Mouse (Mus musculus) olfactory bulb, adult 2 months (tissue): ENCODE data around the gene Dzip1. TPM values are rescaled to one million over a fixed set of nuclear protein-coding genes. Genes with fewer than 3 reads are reported as not detected.

Source experiments
- H3K27ac ChIP-seq: fragments of 200-500 bp; 2 replicates; pipeline ENCODE4 v1.5.1; 2012; ENCODE audit warnings: low read depth, low read length; ENCODE audit not compliant: insufficient read depth
- H3K4me1 ChIP-seq: fragments of 200-500 bp; 2 replicates; pipeline ENCODE4 v1.6.1; 2012; ENCODE audit warnings: low read length; ENCODE audit not compliant: control insufficient read depth, insufficient read depth
- H3K4me3 ChIP-seq: fragments of 200-500 bp; 2 replicates; pipeline ENCODE4 v1.5.1; 2012; ENCODE audit warnings: mild to moderate bottlenecking, low read depth, low read length, moderate library complexity; ENCODE audit not compliant: insufficient read depth
- CTCF ChIP-seq: fragments of 200-500 bp; IDR thresholded peaks from 2 replicates; pipeline ENCODE4 v1.5.1; 2012; ENCODE audit warnings: low read depth, mild to moderate bottlenecking, low read length, moderate library complexity; ENCODE audit not compliant: insufficient read depth
- POLR2A ChIP-seq: fragments of 200-500 bp; IDR thresholded peaks from 2 replicates; pipeline ENCODE4 v1.6.1; 2012; ENCODE audit warnings: mild to moderate bottlenecking, low read depth, low read length, moderate library complexity; ENCODE audit not compliant: insufficient read depth
- WGBS: fragments of 180-500 bp; shearing (Covaris S2); methylation state at CpG from one replicate; pipeline ENCODE4 v1.1.7; 2018; 5-methylcytosine and 5-hydroxymethylcytosine counted together
- polyA plus RNA-seq: library from polyadenylated mRNA; stranded (reverse); fragments of >200 nt; gene quantifications from 2 replicates; pipeline ENCODE4 v1.2.4, GENCODE M21; 2012; ENCODE audit warnings: low replicate concordance; ENCODE audit not compliant: missing spikeins, insufficient read depth, insufficient read length

Dzip1 gene
- polyA plus RNA-seq, 1 experiment: not detected

GRCm38 (mm10) chr14:118867366-118867765 is 57.9 kb downstream of the Dzip1 start:
- Histone ChIP-seq H3K27ac (no peak overlapping the region), H3K4me3 (no peak overlapping the region), H3K4me1 (0 out of 2 replicates have a peak, but pooled peaks cover 1% of the 10 kb centered on the region)
- TF ChIP-seq POLR2A: no peak
- TF ChIP-seq CTCF: no peak
- WGBS: 39% methylated on average over 6 of the region's 6 CpGs

- no peak overlapping the region for H3K4me3 ChIP-seq
- TF ChIP-seq CTCF (no peak), POLR2A (no peak)
- H3K27ac ChIP-seq: no peak overlapping the region
- no peaks in the 10 kb centered on the region for H3K4me1 ChIP-seq
- WGBS: 93% methylated on average over 10 of the region's 10 CpGs
These were observed 59.0 kb downstream of the Dzip1 start for GRCm38 (mm10) chr14:118866014-118866811.

GRCm38 (mm10) chr14:118864905-118865304 is 60.4 kb downstream of the Dzip1 start:
- Histone ChIP-seq H3K4me1 (no peaks in the 10 kb centered on the region), H3K27ac (no peak overlapping the region), H3K4me3 (no peak overlapping the region)
- TF ChIP-seq CTCF: no peak
- TF ChIP-seq POLR2A: no peak
- WGBS: 48% methylated on average over 4 of the region's 4 CpGs

GRCm38 (mm10) chr14:118862253-118862652 is 63.0 kb downstream of the Dzip1 start:
- WGBS: 85% methylated on average over 7 of the region's 7 CpGs
- Histone ChIP-seq H3K27ac (no peak overlapping the region), H3K4me1 (no peaks in the 10 kb centered on the region), H3K4me3 (no peak overlapping the region)
- TF ChIP-seq CTCF (no peak), POLR2A (no peak)

- H3K4me1 ChIP-seq: peaks cover 12% of the 10 kb centered on the region
- WGBS: 32% methylated on average over 6 of the region's 6 CpGs
- TF ChIP-seq POLR2A (no peak), CTCF (no peak)
- no peak overlapping the region for H3K4me3 ChIP-seq
- no peak overlapping the region for H3K27ac ChIP-seq
These were observed 66.9 kb downstream of the Dzip1 start for GRCm38 (mm10) chr14:118858318-118858717.

GRCm38 (mm10) chr14:118856563-118856962 is 68.7 kb downstream of the Dzip1 start:
- WGBS: 86% methylated on average over 6 of the region's 6 CpGs
- H3K4me1 ChIP-seq: peaks cover 12% of the 10 kb centered on the region

GRCm38 (mm10) chr14:118855141-118855800 is 70.0 kb downstream of the Dzip1 start:
- 3% methylated on average over 28 of the region's 28 CpGs for WGBS

More at GRCm38 (mm10) chr14:118856563-118856962, 68.7 kb downstream of the Dzip1 start:
- Histone ChIP-seq H3K4me3 (no peak overlapping the region), H3K27ac (no peak overlapping the region)
- TF ChIP-seq POLR2A (no peak), CTCF (no peak)

GRCm38 (mm10) chr14:118854371-118855114 is 70.7 kb downstream of the Dzip1 start:
- 6% methylated on average over 48 of the region's 48 CpGs for WGBS
- Histone ChIP-seq H3K4me3 (peak overlapping the region; percentile 40), H3K4me1 (peaks cover 12% of the 10 kb centered on the region), H3K27ac (no peak overlapping the region)
- TF ChIP-seq CTCF: no peak
- no peak for TF ChIP-seq POLR2A

More at GRCm38 (mm10) chr14:118855141-118855800, 70.0 kb downstream of the Dzip1 start:
- Histone ChIP-seq H3K4me1 (peaks cover 12% of the 10 kb centered on the region), H3K4me3 (peak overlapping the region; percentile 40), H3K27ac (no peak overlapping the region)
- TF ChIP-seq POLR2A (no peak), CTCF (no peak)
